Mouse (Mus musculus) kidney, postnatal 14 days (tissue): ENCODE data around the gene Gm45521.

Experiments
- DNase-seq: peaks from one replicate; pipeline ENCODE4 v3.0.0; 2022; ENCODE audit warnings: mixed read lengths

The Gm45521 gene

GRCm38 (mm10) chr14:7952610-7953254, 4.4 kb upstream of the Gm45521 start:
- peak; percentile 58 for DNase-seq

GRCm38 (mm10) chr14:7954071-7954471, 3.0 kb upstream of the Gm45521 start:
- DNase-seq: no peak

GRCm38 (mm10) chr14:7956427-7956826, 661 bp upstream of the Gm45521 start:
- no peak for DNase-seq

DNA sequence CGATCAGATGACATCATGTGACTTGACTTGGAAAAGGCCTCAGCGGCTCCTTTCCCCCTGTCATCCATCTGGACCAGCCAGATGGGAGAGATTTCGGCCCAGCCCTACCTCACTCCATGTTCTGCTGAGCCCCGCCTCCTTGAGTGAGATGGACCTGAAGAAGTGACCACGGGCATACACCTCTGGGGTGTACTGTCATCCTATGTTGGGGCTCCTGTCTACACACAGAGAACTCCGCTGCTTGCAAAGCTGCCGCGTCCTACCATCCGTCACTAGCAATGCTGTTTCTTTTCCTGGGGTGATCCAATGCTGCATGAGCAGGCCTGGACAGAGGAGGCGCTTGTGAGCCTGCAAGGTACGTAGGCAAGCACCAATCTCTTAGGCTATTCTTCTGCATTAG, 3.5 kb downstream of the Gm45521 start:
- no peak for DNase-seq

DNA sequence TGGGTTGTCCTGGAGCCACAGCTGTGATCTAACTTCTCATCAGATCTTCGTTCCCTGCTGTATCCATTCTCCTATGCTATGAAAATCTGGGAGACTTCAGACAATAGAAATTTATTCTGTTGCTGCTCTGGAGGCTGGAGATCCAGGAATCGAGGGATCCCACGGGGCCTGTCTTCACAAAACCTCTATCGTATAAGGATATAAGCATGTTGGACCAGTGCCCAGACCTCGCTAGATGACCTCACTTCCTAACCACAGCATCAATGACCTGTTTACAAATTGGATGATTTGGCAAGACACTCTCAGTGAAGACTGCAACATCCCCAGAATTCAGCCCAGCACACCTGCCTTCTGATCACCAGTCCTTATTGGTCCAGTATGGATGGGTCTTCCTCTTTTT, 4.6 kb downstream of the Gm45521 start:
- no peak for DNase-seq

GRCm38 (mm10) chr14:7962626-7963025, 5.5 kb downstream of the Gm45521 start:
- DNase-seq: no peak

DNA sequence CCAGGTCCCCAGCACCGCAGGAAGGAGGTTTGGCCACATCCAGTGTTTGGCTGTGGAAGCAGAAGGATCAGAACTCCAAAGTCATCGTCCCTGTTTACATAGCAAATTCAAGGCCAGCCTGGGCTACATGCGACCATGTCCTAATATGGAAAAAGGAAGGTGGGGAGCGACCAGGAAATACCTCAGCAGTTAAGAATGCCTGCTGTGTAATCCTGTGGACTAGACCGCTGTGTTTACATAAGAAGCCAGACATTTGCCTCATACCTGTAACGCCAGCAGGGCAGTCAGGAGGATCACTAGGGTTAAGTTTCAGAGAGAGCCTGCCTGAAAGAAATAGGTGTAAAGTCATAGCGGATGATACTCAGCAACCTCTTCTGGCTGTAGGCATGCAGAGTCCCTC, 6.1 kb downstream of the Gm45521 start:
- no peak for DNase-seq

- DNase-seq: peak; percentile 82
Measured at GRCm38 (mm10) chr14:7964219-7964889, 7.3 kb downstream of the Gm45521 start.

DNA sequence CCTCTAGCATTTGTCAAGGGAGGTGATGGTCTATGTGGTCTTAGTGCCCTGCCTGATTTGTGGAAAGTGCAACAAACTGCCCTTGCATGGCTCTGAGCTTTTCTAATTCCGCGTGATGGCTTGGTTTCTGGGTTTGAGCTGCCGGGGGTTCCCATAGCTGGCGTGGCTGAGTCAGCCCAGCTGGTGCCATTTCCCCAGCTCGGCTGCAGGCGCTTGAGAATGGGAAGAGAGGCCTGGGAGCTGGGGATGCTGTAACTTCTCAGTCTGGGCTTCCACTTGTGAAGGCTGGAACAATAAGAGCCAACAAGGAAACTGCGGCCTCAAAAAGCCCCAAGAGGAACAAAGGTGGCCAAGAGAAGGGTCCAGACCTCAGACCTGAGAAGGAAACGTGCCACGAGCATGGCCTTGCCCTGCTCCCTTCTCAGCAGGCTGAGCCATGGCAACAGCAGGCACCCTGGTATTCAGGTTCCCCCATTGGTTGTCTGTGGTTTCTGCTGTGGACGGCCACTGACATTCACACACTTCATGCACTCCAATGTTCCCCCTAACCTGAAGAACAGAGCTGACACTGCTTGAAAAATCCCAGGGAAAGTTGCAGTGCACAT, 14.9 kb downstream of the Gm45521 start:
- DNase-seq: no peak

DNA sequence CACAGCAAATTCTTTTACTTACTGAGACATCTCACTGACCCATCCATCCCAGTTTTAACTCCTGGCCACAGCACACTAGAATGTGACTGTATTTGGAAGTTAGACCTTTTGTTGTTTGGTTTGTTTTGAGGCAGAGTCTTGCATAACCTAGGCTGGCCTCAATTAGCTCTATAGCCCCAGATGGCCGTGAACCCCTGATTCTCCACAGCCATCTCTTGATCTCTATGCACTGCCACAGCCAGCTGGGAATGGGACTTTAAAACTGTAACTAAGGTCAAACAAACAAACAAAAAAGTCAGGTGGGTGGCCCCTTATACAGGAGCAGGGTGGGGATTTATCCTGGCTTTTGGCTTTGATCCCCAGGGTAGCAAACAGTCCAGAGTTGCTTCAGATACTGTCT, 17.6 kb downstream of the Gm45521 start:
- DNase-seq: no peak

DNA sequence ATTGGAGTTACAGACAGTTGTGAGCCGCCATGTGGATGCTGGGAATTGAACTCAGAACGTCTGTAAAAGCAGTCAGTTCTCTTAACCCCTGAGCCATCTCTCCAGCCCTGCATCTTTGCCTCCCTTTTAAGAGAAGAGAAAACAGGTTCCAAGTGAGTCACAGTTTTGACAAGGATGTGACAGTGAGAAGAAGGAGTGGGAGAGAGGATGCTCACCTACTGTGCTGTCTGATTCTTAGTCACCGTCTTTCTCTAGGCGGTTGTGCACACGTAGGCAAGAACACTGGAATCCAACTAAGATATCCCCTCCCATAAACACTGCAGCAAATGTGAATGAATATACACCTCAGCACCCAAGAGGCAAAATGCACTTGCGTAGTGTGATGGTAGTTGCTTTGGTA, 18.1 kb downstream of the Gm45521 start:
- DNase-seq: no peak

DNA sequence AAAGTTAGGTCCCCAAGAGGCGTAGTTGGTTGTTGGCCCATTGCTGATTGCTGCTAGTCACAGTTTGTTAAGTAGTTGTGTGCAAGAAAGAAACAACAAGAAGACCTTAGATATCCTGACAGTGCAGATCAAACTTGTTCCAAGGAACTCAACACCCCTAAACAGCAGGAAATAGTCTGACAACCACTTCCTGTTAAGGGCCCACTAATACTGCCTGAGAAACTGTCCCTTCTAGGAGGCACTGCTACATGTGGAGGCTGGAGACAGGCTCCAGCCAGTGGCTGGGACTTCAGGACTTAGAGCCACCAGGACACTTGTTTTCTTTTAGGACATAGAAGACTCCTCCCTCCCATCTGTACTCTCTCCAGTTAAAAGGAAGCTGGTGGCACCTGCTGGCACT, 20.4 kb downstream of the Gm45521 start:
- no peak for DNase-seq

DNA sequence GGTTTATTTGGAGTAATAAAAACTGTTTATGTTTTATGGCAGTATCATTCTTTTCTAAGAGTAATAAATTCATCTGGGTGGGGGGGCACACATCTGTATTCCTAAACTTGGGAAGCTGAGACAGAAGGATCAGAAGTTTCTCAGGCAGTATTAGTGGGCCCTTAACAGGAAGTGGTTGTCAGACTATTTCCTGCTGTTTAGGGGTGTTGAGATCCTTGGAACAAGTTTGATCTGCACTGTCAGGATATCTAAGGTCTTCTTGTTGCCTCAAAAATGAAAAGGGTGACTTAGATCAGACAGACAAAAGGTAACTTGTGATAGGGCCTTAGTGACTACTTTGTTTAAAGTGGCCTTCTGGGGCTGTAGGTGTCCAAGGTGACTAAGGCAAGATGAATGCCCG, 21.1 kb downstream of the Gm45521 start:
- no peak for DNase-seq

GRCm38 (mm10) chr14:7981226-7981625, 24.1 kb downstream of the Gm45521 start:
- DNase-seq: no peak

DNA sequence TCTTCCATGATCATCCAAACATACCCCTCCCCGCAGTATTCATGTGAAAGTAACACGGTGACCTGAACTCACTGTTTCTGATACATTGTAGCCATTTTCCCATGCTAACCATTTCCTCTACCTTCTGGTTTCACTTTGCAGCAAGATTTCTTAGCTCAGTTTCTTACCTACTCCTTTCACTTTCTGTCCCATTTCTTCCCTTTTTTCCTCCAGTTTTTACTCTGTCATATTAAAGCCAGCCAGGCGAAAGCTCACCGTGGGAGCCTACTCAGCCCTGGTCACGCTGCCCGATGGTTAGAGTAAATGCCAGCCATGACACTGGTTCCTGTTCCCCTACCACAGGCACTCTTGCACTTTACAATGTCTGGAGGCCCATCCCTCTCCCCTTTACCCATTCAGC, 29.8 kb downstream of the Gm45521 start:
- no peak for DNase-seq

- DNase-seq: no peak
Measured at GRCm38 (mm10) chr14:7989371-7989770, 32.3 kb downstream of the Gm45521 start.

DNA sequence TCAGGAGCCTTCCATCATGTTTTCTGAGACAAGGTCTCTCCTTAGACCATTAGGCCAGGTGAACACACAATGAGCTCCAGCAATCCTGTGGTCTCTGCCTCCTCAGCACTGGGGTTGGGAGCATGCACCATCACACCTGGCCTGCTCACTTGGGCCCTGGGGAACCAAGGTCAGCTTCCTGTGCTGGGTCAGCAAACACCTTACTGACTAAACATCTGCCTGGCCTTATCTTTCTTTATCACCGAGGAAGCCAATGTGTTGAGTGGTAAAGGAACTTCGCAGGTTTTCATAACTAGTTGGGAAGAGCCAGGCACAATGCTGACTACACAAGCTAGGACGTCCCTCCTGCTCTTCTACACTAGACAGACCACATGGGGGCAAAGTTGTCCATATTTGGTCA, 32.9 kb downstream of the Gm45521 start:
- DNase-seq: no peak

DNA sequence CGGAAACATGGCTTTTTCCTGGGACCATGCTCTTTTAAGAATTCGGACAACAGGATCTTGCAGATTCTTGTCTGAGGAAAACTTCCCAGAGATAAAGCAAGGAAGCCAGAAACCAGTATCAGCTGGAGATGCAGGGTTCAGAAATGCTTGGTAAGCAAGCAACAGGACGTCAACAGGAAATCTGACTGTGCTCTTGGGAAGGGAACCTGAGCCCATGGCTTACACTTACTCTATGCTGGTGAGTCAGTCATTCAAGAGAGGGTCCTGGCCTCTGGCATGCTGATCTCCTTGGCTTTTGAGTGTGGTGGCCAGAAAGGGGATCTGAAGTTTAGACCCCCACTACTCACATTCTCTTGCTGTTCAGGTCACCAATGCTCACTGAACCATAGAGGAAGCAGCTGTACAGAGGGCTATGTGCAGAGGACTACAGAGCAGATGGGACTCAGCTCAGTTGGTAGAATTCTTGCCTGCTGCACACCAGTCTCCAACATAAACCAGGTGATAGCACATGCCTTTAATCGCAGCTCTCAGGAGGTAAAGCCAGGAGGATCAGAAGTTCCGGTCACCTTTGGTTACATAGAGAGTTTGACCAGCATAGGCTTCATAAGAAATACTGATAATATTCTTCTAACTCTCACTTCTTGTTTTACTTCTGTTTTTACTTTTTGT, 34.2 kb downstream of the Gm45521 start:
- no peak for DNase-seq

GRCm38 (mm10) chr14:7992158-7992557, 35.1 kb downstream of the Gm45521 start:
- no peak for DNase-seq

- peak; percentile 63 for DNase-seq
Measured at GRCm38 (mm10) chr14:7994271-7994767, 37.2 kb downstream of the Gm45521 start, which contains the start of gene Dnase1l3. Gene Dnase1l3 (minus strand): TSS chr14:7994573.

DNA sequence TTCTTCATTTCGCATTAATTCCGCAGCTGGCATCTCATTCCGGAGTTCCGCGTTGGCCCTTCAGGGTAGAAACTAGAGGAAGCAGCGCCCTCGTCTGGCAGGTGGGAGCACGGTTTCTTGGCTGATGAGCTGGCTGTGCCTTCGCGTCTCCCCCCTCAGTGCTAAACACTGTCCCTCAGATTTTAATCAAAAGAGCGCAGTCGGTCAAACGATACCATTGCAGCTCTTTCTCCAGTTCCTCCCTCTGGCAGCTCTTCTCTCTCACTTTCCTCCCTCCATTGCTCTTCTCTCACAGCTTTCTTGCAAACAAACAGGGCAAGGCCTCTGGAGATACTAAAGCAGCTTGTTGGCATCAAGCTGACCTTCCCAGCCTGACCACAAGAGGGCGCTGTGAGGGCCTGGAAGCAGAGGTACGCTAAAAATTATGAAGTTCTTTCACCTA, 40.2 kb downstream of the Gm45521 start:
- DNase-seq: peak; percentile 89

- DNase-seq: no peak
Measured at GRCm38 (mm10) chr14:7999030-7999429, 41.9 kb downstream of the Gm45521 start.

DNA sequence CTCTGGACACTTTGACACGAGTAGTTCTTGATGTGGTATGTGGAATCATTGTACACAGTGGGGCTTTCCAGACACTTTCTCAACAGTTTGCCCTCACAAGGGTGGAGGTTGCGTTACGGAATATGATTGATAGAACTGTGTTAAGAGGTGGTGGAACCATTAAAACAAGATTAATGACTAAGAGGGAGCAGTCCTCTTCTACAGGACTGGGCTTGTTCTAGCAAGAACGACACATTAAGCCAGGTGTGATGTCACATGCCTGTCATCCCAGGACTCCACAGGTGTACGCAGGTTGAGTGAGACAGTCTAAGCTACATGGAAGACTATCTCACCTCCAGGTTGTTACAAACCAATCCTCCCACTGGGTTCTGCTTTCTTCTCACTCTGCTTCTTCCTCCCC, 42.3 kb downstream of the Gm45521 start:
- no peak for DNase-seq

DNA sequence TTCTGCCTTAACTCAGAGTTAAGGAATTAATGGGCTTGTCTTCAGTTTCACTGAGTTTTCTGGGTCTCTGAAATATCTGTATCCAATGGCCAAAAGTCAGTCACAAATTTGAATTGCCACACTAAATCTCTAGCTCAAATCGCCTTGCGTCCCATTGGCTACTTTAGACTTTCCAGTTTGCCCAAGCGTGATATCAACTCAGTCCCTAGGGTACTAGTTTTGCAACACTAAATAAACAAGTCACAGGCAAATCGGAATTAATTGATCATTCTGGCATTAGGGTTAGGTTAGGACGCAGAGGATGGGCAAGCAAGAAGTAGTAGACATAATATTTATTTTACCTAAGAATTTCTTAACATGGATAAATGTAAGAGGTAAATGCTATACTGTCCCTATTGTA, 43.2 kb downstream of the Gm45521 start:
- no peak for DNase-seq
